In genomic region chr1:143946933-143947332, GRCm38 (mm10) we compare ENCODE assay signal across 13 mouse cellular contexts. TPM values are rescaled to one million over a fixed set of nuclear protein-coding genes. Genes with fewer than 3 reads are reported as not detected.
A peak's percentile ranks its signal among the peaks of the same experiment; 100 is the strongest.
DNase-seq lines count a peak whose midpoint lies in the region; ATAC-seq and TF ChIP-seq lines count a peak whose summit lies in the region.
"Had no signal": no experiment of that assay in that cellular context is flagged by ENCODE, and none has a peak within 500 bp of the region (broad histone marks: within the 10 kb centered on the region; RNA-seq: fewer than 3 reads in every experiment).

No protein-coding gene starts in this region.

- H3K79me2 ChIP-seq in myocyte (ENCODE audit: control insufficient read depth, insufficient read depth) = no peaks in the 10 kb centered on the region

- H3K9me3 ChIP-seq in liver, embryonic 16.5 days (replicated peaks; ENCODE audit: control insufficient read depth, low read length) = no peaks in the 10 kb centered on the region
- H3K9me3 ChIP-seq in forebrain, embryonic 13.5 days (replicated peaks) = no peaks in the 10 kb centered on the region
- H3K9me3 ChIP-seq: neural tube, embryonic 12.5 days had no signal

- peak; percentile 77 for ATAC-seq in liver, embryonic 16.5 days (ENCODE audit: low read depth)
- no peak for ATAC-seq in forebrain, embryonic 13.5 days

- H3K36me3 ChIP-seq in liver, embryonic 16.5 days (ENCODE audit: control insufficient read depth, insufficient read depth) = no peaks in the 10 kb centered on the region
- H3K36me3 ChIP-seq in myocyte (ENCODE audit: control insufficient read depth, insufficient read depth) = no peaks in the 10 kb centered on the region
- H3K36me3 ChIP-seq in forebrain, embryonic 13.5 days (ENCODE audit: poor library complexity, severe bottlenecking) = no peaks in the 10 kb centered on the region
- H3K36me3 ChIP-seq: neural tube, embryonic 12.5 days had no signal

- no peak for TF ChIP-seq POLR2A in myocyte (IDR thresholded peaks at IDR 0.05; ENCODE audit: insufficient read length, low read depth)

- no peak overlapping the region for H3ac ChIP-seq in myocyte (ENCODE audit: control insufficient read depth, insufficient read length)

- no peak overlapping the region for H3K4me2 ChIP-seq in liver, embryonic 16.5 days (ENCODE audit: low read depth, low read length)
- no peak overlapping the region for H3K4me2 ChIP-seq in myocyte (ENCODE audit: low read depth)
- H3K4me2 ChIP-seq in forebrain, embryonic 13.5 days = no peak overlapping the region
- H3K4me2 ChIP-seq: heart, embryonic 11.5 days; hindbrain, embryonic 14.5 days; neural tube, embryonic 12.5 days had no signal

- H3K4me1 ChIP-seq in liver, embryonic 16.5 days (ENCODE audit: control insufficient read depth, low read depth, low read length) = no peaks in the 10 kb centered on the region
- no peaks in the 10 kb centered on the region for H3K4me1 ChIP-seq in forebrain, embryonic 13.5 days
- H3K4me1 ChIP-seq: neural tube, embryonic 12.5 days had no signal

- H3K4me3 ChIP-seq in liver, embryonic 16.5 days (ENCODE audit: low read depth, low read length) = no peak overlapping the region
- no peak overlapping the region for H3K4me3 ChIP-seq in myocyte
- no peak overlapping the region for H3K4me3 ChIP-seq in forebrain, embryonic 13.5 days
- H3K4me3 ChIP-seq: neural tube, embryonic 12.5 days had no signal

- DNase-seq in liver = no peak
- peak; percentile 47 for DNase-seq in adrenal gland, postnatal 25 days
- peak; percentile 19 for DNase-seq in large intestine, adult 2 months (ENCODE audit: low read depth, low spot score)
- DNase-seq in left cerebral cortex, adult 9 months (ENCODE audit: low spot score in 2 of 2) = no peak
- no peak for DNase-seq in gastrocnemius, adult 18-20 months (ENCODE audit: low spot score)
- DNase-seq: thymus, adult 18-20 months had no signal

- H3K9ac ChIP-seq in liver, embryonic 16.5 days (ENCODE audit: low read depth, low read length) = no peak overlapping the region
- no peak overlapping the region for H3K9ac ChIP-seq in forebrain, embryonic 13.5 days
- H3K9ac ChIP-seq: hindbrain, embryonic 14.5 days; neural tube, embryonic 12.5 days had no signal

- H3K27ac ChIP-seq in liver, embryonic 16.5 days (ENCODE audit: low read length) = no peak overlapping the region
- H3K27ac ChIP-seq in forebrain, embryonic 13.5 days = no peak overlapping the region
- H3K27ac ChIP-seq: hindbrain, embryonic 14.5 days; macrophage; neural tube, embryonic 12.5 days had no signal

- H3K27me3 ChIP-seq in liver, embryonic 16.5 days (ENCODE audit: control insufficient read depth, insufficient read depth, low read depth, low read length) = no peaks in the 10 kb centered on the region
- H3K27me3 ChIP-seq in myocyte (ENCODE audit: control insufficient read depth, insufficient read depth, insufficient read length) = no peaks in the 10 kb centered on the region
- no peaks in the 10 kb centered on the region for H3K27me3 ChIP-seq in forebrain, embryonic 13.5 days
- H3K27me3 ChIP-seq: neural tube, embryonic 12.5 days had no signal

TF ChIP-seq in myocyte, 11 proteins besides CTCF, POLR2A, EP300 and RAD21:
- TF ChIP-seq CEBPB (IDR thresholded peaks at IDR 0.05; ENCODE audit: insufficient read depth, poor library complexity, severe bottlenecking) = peak; percentile 67
- TF ChIP-seq MYOD1 (IDR thresholded peaks at IDR 0.05; ENCODE audit: control insufficient read depth in 1 of 3, insufficient read length in 2 of 3, low read depth in 2 of 3) = no peak

RNA-seq across cellular contexts. Expression of gene Rgs2, which starts 57.0 kb away (rescaled TPM):
- 10.6 and 11.1 TPM in 2 replicates for polyA plus RNA-seq in liver, embryonic 16.5 days (2015; fragmentation: Nextera tagmentation; extraction: Ambion mirVana)
- 162 and 212 TPM in 2 replicates for total RNA-seq in adrenal gland, postnatal 25 days (2021)
- polyA plus RNA-seq in large intestine, adult 2 months (2012; rRNA removed) = 7.3 TPM in 2 replicates
- 3.6 TPM for polyA plus RNA-seq in myocyte (2012; fragmentation: generic; extraction: Trizol)
- polyA plus RNA-seq in forebrain, embryonic 13.5 days (2015; fragmentation: Nextera tagmentation; extraction: Ambion mirVana) = 97.9 and 101 TPM in 2 replicates
- 1 to 10 TPM; 4.4 to 9.9 TPM for total RNA-seq in gastrocnemius, adult 18-20 months (2021)

Comparison
In these comparisons a context has a peak if more than half of its experiments do, and no peak if none do; other contexts are left out.
1. DNase-seq: peak in adrenal gland, postnatal 25 days (single experiment) and large intestine, adult 2 months (single experiment); none in liver (single experiment), left cerebral cortex, adult 9 months (0 of 2) and gastrocnemius, adult 18-20 months (single experiment).